Mouse (Mus musculus): ENCODE measurements at regions not wholly inside any gene's neighbourhood (a gene's known extent, or its start where the extent isn't known, plus 50 kb on each side); places are given as distances from the start of the nearest gene placed in this dataset.
A peak's percentile ranks its signal among the peaks of the same experiment; 100 is the strongest.
"Not testable (repeated sequence)": the region's sequence is repeated elsewhere in the genome, so short reads cannot be mapped to it uniquely, and the experiment has no call there.

DNA sequence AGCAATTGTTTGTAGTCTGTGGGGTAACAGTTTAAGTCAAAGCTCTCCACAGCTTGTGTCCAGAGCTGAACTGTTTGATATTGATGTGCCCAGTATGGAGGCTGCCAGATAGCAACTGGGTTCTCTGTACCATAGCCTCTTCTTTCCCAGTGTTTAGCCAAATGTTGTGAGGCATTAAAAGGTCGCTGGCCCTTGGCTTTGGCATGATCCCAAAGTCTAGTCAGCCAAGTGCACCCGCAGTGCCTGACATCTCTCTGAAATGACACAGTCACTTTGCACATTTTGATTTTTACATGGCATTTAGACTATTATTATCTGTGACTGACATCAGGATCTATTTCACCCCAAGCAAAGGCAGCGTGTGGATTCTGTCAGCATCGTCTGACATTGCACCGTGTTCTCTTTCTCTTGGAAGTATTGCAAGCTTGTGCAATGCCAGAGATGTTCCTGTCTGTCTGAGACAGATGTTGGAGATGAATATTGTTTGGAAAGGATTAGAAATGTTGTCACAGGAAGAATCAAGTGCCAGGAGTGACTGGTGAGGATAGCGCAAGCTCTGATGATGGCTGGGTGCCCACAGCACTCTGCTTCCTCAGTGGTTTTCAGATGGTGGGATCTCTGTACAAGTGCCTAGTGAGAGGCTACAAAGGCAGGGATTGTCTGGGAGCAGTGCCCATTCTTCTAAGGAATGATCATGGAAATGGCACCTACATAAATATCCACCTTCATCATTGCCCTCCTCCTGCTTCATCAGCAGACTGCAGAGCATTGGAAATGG lies 289.3 kb upstream of the Shh start:
- DNase-seq (ENCODE audit: low spot score) = no peak

DNA sequence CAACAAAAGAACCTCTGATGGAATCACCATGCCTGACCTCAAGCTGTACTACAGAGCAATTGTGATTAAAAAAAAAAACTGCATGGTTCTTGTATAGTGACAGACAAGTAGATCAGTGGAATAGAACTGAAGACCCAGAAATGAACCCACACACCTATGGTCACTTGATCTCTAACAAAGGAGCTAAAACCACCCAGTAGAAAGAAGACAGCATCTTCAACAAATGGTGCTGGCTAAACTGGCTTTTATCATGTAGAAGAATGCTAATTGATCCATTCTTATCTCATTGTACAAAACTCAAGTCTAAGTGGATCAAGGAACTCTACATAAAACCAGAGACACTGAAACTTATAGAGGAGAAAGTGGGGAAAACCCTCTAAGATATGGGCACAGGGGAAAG lies 284.8 kb upstream of the Shh start:
- not testable (repeated sequence) for DNase-seq (ENCODE audit: low spot score)

DNA sequence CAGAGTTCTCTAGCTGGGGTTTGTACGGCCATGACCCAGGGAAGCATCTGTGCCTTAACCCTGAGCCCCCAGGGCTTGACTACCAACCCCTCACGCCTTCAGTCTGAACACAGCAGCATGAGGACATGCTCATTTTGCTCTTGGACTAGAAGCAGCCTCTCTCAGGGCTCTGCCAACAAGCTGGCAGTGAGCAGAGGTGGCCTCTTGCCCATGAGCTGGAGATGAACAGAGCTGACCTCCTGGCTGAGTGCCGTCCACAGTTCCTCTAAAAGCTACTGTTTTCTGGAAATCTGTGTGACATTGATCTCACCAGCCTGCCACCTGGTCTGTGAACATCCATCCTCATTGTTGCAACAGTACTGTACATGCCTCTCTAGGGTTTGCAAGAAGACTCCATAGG lies 267.7 kb upstream of the Shh start:
- DNase-seq (ENCODE audit: low spot score) = no peak

DNA sequence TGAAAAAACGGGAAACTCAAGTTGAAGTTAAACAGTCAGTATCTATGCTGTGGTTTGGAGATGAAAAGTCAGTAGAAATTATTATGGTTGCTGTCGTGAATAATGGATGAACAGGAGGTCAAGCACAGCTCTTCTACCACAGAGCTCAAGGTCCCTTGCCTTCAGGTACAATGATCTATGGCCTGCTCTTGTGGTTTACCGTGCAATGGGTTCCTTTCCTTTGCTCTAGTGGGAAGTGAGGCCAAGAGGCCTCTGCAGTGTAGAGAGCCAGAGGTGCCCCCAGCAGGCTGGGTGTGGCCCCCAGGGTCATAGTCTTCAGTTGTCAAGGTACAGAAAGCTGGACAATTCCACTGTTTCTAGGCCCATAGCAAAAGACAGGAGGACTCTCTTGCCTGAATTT lies 255.0 kb upstream of the Shh start:
- no peak for DNase-seq (ENCODE audit: low spot score)

DNA sequence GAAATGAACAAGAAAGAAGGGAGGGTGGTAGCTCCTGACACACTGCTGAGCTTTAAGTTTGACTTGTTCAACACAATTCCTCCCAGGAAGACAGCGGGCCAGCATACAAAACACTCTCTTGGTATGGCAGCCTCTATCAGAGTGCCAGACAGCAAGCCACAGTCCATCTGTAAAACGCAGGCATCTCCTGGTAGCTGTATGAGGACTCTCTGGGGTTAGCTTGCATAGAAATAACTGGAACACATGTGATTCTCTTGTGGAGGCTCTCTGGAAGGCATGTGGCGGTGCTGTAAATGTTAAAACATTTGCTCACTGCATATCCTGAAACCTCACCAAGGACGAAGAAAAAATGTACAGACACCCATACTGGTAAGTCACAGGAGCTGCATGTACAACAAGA lies 247.9 kb upstream of the Shh start:
- DNase-seq (ENCODE audit: low spot score) = no peak

DNA sequence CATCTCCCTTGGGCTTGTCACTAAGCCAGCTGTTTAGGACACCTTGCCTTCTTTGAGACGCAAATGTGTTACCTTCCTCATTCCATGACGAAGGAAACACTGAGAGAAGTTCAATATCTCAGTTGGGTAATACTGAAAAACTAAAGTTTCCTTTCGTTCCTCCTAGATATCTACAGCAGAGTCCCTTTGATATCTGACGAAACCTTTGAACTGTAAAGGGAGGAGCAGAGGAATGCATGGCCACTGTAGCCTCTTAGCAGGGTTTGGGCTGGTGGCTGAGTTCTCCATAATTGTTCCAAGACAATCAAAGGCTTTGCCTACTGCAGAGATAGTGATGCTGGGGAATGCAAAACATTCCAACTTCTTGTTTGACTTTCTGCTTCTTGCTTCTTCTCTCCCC lies 243.5 kb upstream of the Shh start:
- DNase-seq (ENCODE audit: low spot score) = no peak

DNA sequence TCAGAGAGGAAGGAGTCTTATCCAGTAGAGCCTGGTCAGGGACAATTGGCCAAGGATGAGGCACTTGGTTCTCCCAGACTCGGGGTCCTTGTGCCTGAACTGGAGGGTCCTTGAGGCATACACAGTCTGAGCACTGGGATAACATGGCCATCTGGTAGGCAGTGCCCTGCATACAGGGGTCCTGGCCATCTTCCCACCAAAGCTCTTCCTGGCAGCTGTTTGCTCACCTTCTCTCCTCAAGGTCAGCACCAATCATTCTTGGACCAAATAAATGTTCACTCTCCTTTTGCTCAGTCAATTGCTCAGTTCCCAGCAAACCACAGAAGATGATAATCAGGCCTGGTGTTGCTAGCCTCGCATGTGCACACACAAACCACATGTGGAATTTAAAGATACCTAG lies 242.6 kb upstream of the Shh start:
- no peak for DNase-seq (ENCODE audit: low spot score)

DNA sequence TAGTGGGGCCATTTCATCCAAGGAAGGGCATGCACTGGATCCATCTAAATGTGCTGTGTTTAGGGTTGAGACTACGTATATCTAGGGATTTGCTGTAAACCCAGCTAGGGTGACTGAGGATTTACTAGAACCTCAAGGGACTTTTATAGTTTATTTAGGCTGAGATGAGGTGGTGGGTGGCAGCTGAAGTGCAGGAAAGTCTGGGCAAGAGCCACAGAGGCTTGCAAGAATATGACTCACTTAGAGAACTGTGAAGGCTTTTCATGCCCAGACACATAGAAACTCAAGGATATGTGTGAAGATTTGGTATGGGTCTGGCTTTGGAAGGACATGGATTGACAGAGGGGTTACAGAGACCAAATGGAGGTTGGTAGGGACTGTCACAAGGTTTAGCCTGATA lies 237.3 kb upstream of the Shh start:
- no peak for DNase-seq (ENCODE audit: low spot score)

DNA sequence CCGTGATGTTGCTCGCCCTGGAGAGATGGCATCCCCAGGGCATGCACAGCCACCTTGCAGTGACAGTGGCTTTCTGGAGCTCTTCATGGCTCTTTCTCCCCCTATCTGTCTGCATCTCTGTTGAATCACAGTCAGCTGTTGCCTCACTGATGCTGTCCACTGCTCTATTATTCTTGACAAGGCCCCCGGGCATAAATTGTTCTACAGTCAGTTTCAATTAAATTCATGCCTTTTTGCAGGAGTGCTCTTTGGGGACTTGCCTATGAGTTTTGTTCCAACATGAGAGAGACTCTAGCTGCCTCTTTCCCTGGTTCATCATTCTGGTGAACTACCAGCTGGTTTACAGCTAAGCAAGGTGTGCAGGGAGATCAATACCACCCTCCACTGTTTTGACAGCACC lies 229.9 kb upstream of the Shh start:
- no peak for DNase-seq (ENCODE audit: low spot score)

DNA sequence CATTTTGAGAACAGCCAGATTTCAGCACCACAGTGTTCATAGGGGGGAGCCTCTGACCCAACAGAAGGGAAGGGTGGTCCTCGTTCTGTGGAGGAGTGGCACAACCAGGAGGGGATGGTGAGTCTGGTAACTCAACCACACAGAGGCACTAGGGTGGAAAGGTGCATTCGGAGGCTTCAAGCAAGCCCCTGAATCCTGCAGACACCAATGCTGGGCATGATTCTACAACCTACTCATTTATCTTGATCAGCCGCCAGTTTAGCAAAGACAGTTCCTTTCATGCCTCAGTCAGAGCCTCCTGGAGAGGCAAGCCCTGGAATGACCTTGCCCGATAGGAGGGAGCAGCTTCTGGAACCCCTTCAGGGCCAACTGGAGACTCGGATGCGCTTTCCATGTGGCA lies 223.1 kb upstream of the Shh start:
- DNase-seq (ENCODE audit: low spot score) = no peak

DNA sequence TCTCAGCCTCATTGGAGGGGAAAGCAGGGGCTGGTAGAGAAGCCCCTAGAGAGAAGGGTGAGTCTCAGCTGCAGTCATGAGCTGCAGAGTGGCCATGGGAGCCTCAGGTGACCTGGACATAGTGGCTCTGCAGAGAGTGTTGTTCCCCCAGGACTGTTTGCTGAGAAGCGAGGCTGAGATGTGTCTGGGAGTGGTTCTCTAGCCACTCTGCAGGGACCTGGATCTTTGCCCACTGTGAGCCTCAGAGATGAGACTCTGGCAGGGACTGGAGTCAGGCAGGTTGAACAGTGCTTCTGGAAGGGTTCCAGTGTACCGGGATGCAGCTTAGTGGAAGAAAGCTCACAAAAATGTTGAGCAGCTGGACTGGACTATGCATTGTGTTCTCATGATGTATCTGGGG lies 222.6 kb upstream of the Shh start:
- DNase-seq (ENCODE audit: low spot score) = no peak

DNA sequence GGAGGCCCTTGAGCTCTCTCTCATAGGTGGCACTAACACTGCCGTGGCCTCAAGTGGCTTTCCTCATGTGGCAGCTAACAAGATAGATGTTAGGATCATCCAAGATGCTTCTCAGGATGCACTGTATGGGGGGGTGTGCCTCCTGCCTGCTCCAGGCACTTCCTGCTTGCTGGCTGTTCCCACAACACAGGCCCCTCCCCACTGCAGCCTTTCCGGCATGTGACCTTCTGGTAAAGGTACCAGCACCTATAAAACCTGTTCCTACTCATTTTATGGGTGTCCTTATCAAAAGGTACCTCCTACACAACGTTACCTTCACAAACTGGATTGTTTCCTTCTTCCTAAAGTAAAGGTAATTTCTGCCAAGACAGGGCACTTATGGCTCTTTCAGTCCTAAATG lies 222.1 kb upstream of the Shh start:
- DNase-seq (ENCODE audit: low spot score) = no peak

DNA sequence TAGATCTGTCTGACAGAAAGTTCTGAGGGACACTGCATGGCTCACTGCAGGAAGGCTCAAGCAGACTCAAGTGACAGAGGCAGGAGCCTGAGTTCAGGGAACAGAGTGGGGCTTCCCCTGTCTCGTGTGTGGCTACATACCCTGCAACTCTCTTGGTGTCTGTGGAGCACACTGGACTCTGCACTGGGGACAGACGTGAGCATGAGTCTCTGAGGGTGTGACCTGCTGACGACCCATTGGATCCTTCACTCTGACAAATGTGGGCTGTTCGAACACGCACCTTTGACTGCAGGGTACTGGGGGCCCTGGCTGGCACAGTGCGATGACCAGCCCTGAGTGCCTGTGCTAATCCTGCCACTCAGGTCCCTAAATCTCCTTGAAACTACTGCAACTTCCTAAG lies 215.8 kb upstream of the Shh start:
- DNase-seq (ENCODE audit: low spot score) = no peak

DNA sequence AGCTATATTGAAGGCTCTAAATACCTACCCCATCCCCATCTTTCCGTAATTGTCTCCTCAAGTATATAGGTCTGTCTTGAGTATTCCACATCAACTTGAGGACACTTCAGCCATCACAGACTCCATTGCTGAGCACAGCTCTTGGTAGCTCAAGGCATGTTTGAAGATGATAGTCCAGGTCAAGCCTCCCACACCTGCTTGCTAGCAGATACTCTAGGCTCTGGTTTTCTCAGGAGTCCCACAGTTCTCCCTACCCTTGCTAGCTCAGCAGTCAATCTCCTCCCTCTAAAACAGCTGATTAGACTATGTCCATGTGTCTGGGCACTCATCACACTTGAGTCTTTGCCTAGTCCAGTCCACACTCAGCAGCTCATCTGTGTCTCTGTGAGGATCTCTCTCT lies 213.3 kb upstream of the Shh start:
- DNase-seq (ENCODE audit: low spot score) = no peak

DNA sequence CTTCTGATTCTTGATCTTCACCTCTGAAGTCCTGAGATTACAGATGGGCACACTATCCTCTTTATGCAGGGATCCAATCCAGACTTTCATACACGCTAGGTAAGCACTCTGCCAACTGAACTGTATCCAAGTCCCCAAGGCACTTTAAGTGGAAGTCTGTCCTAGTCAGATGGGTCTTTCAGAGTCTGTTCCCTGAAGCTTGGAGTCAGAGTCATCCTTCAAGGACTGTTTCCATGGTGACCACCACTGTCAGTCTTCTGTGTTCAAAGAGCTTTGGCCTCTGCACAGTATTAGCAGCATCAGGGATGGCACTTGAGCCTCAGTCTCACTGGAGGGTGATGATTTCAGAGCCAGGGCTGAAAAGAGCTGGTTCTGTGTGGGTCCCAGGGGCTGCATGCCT lies 212.7 kb upstream of the Shh start:
- no peak for DNase-seq (ENCODE audit: low spot score)

DNA sequence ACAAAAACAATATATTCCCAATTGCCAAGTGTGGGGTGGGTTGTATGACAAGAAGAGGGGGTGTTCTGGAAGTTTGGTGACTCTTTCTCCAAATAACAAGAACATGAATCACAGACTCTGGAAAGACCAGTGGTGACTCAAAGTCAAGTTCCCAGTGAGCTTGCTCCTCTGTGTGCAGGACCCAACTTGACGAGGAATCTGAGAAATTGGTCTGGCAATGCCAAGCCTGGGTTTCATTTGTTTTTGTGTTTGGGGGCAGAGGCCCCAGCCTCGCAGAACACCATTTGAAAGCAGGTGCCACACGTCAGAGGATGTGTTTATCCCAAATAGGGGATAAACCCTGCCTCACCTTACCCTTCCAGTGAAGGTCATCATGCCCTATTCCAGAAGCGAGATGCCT lies 163.1 kb upstream of the Shh start:
- no peak for DNase-seq (ENCODE audit: low spot score)

DNA sequence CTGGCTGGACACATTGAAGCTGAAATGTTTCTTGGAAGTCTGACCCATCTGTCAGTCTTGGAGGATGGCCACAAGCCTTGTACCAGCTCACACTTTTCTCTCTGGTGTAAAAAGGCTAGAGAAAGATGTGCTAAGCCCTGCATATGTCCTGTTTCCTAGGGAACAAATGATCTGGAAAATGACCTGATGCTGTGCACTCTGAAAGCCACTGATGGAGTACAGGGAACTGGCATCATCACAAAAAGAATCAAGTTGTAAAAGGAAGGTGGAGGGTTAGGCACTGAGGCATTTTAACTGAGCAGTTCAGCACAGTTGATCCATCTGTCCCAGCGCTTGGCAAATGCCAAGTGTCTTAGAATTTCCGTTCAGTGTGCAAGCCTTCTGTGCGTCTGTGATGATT lies 144.8 kb upstream of the Shh start:
- DNase-seq (ENCODE audit: low spot score) = no peak

DNA sequence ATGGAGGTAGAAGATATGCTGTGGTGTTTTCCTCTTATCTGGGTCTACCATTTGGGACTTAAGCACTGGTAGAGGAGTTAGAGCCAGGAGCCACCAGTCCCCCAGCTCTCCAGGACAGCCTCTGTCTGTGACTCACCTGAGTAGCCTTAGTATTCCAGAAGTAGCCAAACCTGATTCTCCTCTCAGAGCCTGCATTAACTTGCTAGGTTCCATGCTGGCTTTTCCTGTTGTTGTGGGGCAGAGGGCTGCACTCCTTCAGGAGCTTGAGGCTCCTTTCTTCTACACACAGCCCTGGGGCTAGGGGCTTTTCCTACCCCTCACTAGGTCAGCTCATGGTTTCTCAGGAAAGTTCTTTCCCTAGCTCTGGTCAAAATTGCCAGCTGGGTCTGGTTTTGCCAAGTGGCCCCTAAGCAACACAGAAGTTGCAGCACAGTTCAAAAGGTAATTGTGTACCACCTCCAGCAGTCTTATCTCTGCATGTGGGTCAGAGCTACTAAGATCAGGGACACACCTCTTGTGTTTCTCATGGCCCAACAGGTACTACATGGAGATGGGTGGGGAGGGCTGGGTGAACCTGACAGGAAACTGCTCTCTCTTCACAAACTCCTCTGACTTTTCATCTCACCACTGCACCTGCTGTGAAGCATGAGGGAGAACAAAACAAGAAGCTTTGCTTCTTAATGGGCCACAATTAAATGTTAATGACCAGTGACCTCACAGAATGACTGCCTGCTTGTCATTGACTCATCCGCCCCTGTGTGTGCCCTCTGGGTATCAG lies 129.7 kb upstream of the Shh start:
- no peak for DNase-seq (ENCODE audit: low spot score)

DNA sequence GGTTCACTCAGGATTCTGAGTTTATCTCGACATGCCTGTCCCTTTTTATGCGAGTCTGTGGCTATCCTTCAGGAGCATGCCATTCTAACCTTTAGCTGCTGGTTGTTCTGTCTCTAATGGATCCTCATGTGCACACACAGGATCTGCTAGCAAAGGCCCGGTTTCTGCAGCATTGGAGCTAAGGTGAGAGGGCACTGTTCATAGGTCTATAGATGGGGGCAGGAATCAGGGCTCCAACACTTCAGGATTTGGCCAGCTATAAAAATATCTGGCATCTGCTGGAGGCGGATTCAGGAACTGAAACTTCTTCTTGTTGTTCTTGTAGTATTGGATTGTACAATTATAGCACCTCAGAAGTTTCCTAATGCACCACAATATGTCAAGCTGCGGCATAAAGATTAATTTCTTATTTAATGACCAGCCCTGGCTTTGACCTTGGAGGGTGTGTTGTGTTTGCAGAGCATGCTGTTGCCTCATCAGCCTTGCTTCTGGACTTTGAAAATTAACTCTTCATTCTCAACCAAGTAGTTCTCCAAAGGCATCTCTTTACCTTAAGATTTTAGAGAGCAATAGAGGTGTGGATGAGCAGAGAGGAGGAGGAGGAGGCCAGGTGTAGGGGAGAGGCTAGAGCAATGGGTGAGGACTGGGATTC lies 104.4 kb upstream of the Shh start:
- DNase-seq (ENCODE audit: low spot score) = no peak

DNA sequence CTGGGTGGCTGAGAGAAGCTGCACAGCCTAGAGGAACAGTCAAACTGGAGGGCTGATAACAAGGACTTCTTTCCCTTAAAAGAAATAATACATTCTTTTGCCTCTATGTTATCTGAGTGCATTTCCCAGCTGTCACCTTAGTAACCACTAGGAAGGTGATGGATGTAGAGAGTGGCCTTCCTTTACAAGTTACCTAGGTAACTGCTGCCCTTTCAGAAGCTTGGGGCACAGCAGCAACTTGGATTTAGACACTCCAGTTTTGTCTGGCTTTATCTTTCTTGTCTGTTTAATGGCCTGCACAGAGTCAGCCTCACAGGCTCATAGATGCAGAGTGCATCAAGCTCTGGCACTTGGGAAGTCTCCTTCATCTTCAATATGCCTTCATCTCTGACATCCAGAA lies 101.4 kb upstream of the Shh start:
- DNase-seq (ENCODE audit: low spot score) = no peak

DNA sequence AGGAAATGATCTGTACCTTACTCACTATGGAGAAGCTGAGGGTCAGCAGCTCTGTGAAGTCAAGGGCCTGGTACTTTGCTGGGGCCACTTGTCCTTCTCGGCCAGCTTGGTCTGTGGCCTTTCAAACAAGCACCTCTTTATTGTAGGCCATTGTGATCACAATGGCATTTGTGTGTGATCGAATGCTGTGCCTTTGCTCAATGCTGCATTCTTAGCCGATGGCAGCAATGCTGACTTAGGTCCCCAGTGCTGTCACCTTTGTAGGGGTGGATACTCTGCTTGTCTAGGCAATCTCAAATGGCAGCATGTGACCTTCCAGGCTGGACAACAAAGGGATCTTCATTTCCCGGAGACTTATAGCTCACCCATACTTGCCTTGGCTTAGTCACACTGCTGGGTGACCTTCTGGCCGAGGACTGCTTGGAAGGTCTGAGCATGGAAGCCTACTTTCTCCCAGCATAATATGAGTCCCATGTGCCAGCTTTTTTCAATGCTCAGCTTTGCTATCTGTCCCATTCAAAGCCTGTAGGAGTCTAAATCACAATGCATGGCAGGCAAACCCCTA lies 100.4 kb upstream of the Shh start:
- DNase-seq (ENCODE audit: low spot score) = peak; percentile 17

DNA sequence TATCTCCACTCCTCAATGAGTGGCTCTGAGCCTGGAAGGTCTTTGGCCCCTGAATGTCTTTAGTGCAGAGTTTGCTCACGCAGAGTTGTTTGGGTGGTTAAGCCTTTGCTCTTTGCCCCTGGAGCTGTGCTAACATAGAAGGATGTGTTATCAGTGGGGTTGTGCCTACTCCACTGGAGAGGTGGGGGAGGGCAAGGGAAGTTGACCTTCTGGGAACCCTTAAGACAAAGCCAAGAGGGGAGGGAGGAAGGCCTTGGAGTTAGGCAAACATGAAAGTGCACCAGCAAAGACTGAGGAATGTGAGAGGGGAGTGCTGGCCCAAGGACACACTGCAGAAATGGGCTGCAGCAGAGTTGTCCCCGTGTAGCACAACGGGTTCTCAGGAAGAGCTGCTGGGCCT lies 96.3 kb upstream of the Shh start:
- peak; percentile 87 for DNase-seq (ENCODE audit: low spot score)

DNA sequence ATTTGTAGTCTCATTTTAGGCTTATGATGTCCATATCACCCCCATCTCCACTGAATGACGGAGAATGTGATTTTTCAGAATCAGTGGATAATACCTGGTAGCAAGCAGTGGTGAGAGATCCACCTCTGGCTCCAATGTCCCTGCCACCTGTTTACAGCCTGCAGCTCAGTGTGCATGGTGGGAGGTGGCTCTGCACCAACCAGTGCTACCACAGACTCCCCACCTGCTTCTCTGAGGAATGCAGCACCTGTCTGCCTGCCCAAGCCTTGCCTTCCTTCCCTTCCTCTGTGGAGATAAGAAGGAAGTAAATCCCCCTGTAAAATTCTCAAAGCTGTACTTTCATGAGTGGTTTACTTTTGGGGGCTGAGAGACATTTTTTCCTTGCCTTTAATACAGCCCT lies 95.9 kb upstream of the Shh start:
- DNase-seq (ENCODE audit: low spot score) = no peak

Measured in yolk sac, embryonic 10.5 days (tissue).